Mouse (Mus musculus) fibroblast of lung, adult 2 months (primary cell): ENCODE results near the gene Ndufaf1.
A peak's percentile ranks its signal among the peaks of the same experiment; 100 is the strongest.
"Not testable (repeated sequence)": the region's sequence is repeated elsewhere in the genome, so short reads cannot be mapped to it uniquely, and the experiment has no call there.

Experiments
- DNase-seq: peaks from one replicate; pipeline ENCODE4 v3.0.0-alpha.2; 2011; ENCODE audit warnings: low read depth

Gene Ndufaf1

GRCm38 (mm10) chr2:119662220-119663182 lies at the start of gene Ndufaf1:
Ndufaf1 (minus strand) TSS chr2:119662827.
- DNase-seq, result peak; percentile 65

GRCm38 (mm10) chr2:119710011-119710410 lies 47.4 kb upstream of the Ndufaf1 start:
- DNase-seq, result no peak

GRCm38 (mm10) chr2:119707676-119708075 lies 45.0 kb upstream of the Ndufaf1 start:
- no peak for DNase-seq

- no peak for DNase-seq
Measured at GRCm38 (mm10) chr2:119703171-119703570, 40.5 kb upstream of the Ndufaf1 start.

- DNase-seq, result no peak
Measured at GRCm38 (mm10) chr2:119699962-119700361, 37.3 kb upstream of the Ndufaf1 start.

GRCm38 (mm10) chr2:119698472-119698871 lies 35.8 kb upstream of the Ndufaf1 start:
- DNase-seq, result no peak

GRCm38 (mm10) chr2:119696111-119696510 lies 33.5 kb upstream of the Ndufaf1 start:
- DNase-seq, result no peak

GRCm38 (mm10) chr2:119694826-119695225 lies 32.2 kb upstream of the Ndufaf1 start:
- no peak for DNase-seq

- DNase-seq, result no peak
Measured at GRCm38 (mm10) chr2:119692003-119692701, 29.5 kb upstream of the Ndufaf1 start.

- DNase-seq, result no peak
Measured at GRCm38 (mm10) chr2:119683706-119684105, 21.1 kb upstream of the Ndufaf1 start.

GRCm38 (mm10) chr2:119675831-119676230 lies 13.2 kb upstream of the Ndufaf1 start:
- no peak for DNase-seq

- DNase-seq, result no peak
Measured at GRCm38 (mm10) chr2:119675215-119675784, 12.7 kb upstream of the Ndufaf1 start.

- peak; percentile 60 for DNase-seq
Measured at GRCm38 (mm10) chr2:119674525-119675214, 12.0 kb upstream of the Ndufaf1 start, which contains the start of gene Rtf1. Rtf1 (plus strand) TSS chr2:119675068.

- DNase-seq, result no peak
Measured at GRCm38 (mm10) chr2:119669010-119669409, 6.4 kb upstream of the Ndufaf1 start.

- DNase-seq, result not testable (repeated sequence)
Measured at GRCm38 (mm10) chr2:119665744-119666143, 3.1 kb upstream of the Ndufaf1 start.

GRCm38 (mm10) chr2:119644254-119644653 lies 18.4 kb downstream of the Ndufaf1 start:
- no peak for DNase-seq

- no peak for DNase-seq
Measured at GRCm38 (mm10) chr2:119641214-119641912, 21.3 kb downstream of the Ndufaf1 start.

GRCm38 (mm10) chr2:119636781-119637180 lies 25.8 kb downstream of the Ndufaf1 start:
- no peak for DNase-seq

GRCm38 (mm10) chr2:119621302-119621701 lies 41.3 kb downstream of the Ndufaf1 start:
- DNase-seq, result no peak

GRCm38 (mm10) chr2:119619002-119619401 lies 43.6 kb downstream of the Ndufaf1 start:
- DNase-seq, result not testable (repeated sequence)
